Mouse (Mus musculus) embryonic facial prominence, embryonic 14.5 days (tissue): Measurements from ENCODE around the gene Kat6b. TPM values are rescaled to one million over a fixed set of nuclear protein-coding genes. Genes with fewer than 3 reads are reported as not detected.

Experiments
- ATAC-seq: fragments of 200-750 bp; cut with Nextera tagmentation; 2 replicates; pipeline ENCODE4 v1.8.0; 2017; ENCODE audit warnings: low read depth, moderate number of reproducible peaks, moderate TSS enrichment
- DNase-seq: peaks from one replicate; pipeline ENCODE4 v3.0.0-alpha.2; 2015; ENCODE audit warnings: low spot score
- H3K27ac ChIP-seq: fragments of 300-500 bp; sonication (generic); replicated peaks from 2 replicates; pipeline ENCODE4 v1.5.1; 2014; ENCODE audit warnings: low read depth, mild to moderate bottlenecking, low read length, moderate library complexity
- H3K27me3 ChIP-seq: fragments of 300-500 bp; sonication (generic); replicated peaks from 2 replicates; pipeline ENCODE4 v1.6.1; 2014; ENCODE audit warnings: low read length; ENCODE audit not compliant: control insufficient read depth, insufficient read depth
- H3K36me3 ChIP-seq: fragments of 300-500 bp; sonication (generic); 2 replicates; pipeline ENCODE4 v1.6.1; 2014; ENCODE audit warnings: low read length, mixed read lengths; ENCODE audit not compliant: control insufficient read depth, insufficient read depth
- H3K4me1 ChIP-seq: fragments of 300-500 bp; sonication (generic); 2 replicates; pipeline ENCODE4 v1.6.1; 2014; ENCODE audit warnings: antibody characterized with exemption, low read length; ENCODE audit not compliant: control insufficient read depth, insufficient read depth
- H3K4me2 ChIP-seq: fragments of 300-500 bp; sonication (generic); 2 replicates; pipeline ENCODE4 v1.6.1; 2014; ENCODE audit warnings: low read depth, mild to moderate bottlenecking, low read length, moderate library complexity, mixed read lengths
- H3K4me3 ChIP-seq: fragments of 300-500 bp; sonication (generic); 2 replicates; pipeline ENCODE4 v1.5.1; 2014; ENCODE audit warnings: low read depth, mild to moderate bottlenecking, low read length
- H3K9ac ChIP-seq: fragments of 300-500 bp; sonication (generic); 2 replicates; pipeline ENCODE4 v1.6.1; 2014; ENCODE audit warnings: low read depth, mild to moderate bottlenecking, low read length, moderate library complexity, mixed read lengths
- H3K9me3 ChIP-seq: fragments of 300-500 bp; sonication (generic); 2 replicates; pipeline ENCODE4 v1.6.1; 2016; ENCODE audit warnings: low read length; ENCODE audit not compliant: control insufficient read depth
- WGBS: fragments of 180-500 bp; shearing (Covaris S2); extraction: QIAGEN DNeasy Blood & Tissue Kit; methylation state at CpG from one replicate; pipeline ENCODE4 v1.1.7; 2014; 5-methylcytosine and 5-hydroxymethylcytosine counted together
- polyA plus RNA-seq: library from polyadenylated mRNA; unstranded; fragments of >200 nt; fragmentation: Nextera tagmentation; extraction: Ambion mirVana; gene quantifications from 2 replicates; pipeline ENCODE4 v1.2.1, GENCODE M21; 2014

Kat6b gene
- polyA plus RNA-seq, 1 experiment from 2014 or later: 18.0 TPM

GRCm38 (mm10) chr14:21583051-21583450, 101.8 kb downstream of the Kat6b start:
- Histone ChIP-seq H3K4me1 (peaks cover 42% of the 10 kb centered on the region), H3K9ac (no peak overlapping the region), H3K36me3 (no peaks in the 10 kb centered on the region), H3K4me3 (no peak overlapping the region), H3K27me3 (no peaks in the 10 kb centered on the region), H3K4me2 (no peak overlapping the region), H3K9me3 (no peaks in the 10 kb centered on the region), H3K27ac (no peak overlapping the region)
- WGBS: 83% methylated on average over 6 of the region's 6 CpGs
- DNase-seq (no peak), ATAC-seq (no peak)

- WGBS: 82% methylated on average over 5 of the region's 5 CpGs
- H3K4me2 ChIP-seq: no peak overlapping the region
- H3K27ac ChIP-seq: no peak overlapping the region
- DNase-seq (no peak), ATAC-seq (no peak)
- no peak overlapping the region for H3K4me3 ChIP-seq
- H3K27me3 ChIP-seq: no peaks in the 10 kb centered on the region
- no peaks in the 10 kb centered on the region for H3K9me3 ChIP-seq
- H3K9ac ChIP-seq: no peak overlapping the region
- no peaks in the 10 kb centered on the region for H3K36me3 ChIP-seq
- H3K4me1 ChIP-seq: peaks cover 45% of the 10 kb centered on the region
Measured at GRCm38 (mm10) chr14:21583868-21584267, 102.6 kb downstream of the Kat6b start.

- Histone ChIP-seq H3K27me3 (no peaks in the 10 kb centered on the region), H3K9ac (no peak overlapping the region), H3K4me2 (no peak overlapping the region; the same call in 1 of the 2 replicates), H3K4me1 (peaks cover 45% of the 10 kb centered on the region), H3K27ac (0 out of 2 replicates have a peak overlapping the region, but pooled peaks have one; percentile 10), H3K36me3 (no peaks in the 10 kb centered on the region), H3K4me3 (no peak overlapping the region), H3K9me3 (no peaks in the 10 kb centered on the region)
- no peak for DNase-seq
- WGBS: 35% methylated on average over 6 of the region's 6 CpGs
- no peak for ATAC-seq
Measured at GRCm38 (mm10) chr14:21584468-21585135, 103.4 kb downstream of the Kat6b start.

GRCm38 (mm10) chr14:21585491-21586251, 104.4 kb downstream of the Kat6b start:
- no peak overlapping the region for H3K4me3 ChIP-seq
- peaks cover 45% of the 10 kb centered on the region for H3K4me1 ChIP-seq
- no peak overlapping the region for H3K4me2 ChIP-seq
- peak overlapping the region; percentile 34; the same call in 1 of the 2 replicates for H3K27ac ChIP-seq
- WGBS: 50% methylated on average over 8 of the region's 8 CpGs
- no peaks in the 10 kb centered on the region for H3K36me3 ChIP-seq
- no peak overlapping the region for H3K9ac ChIP-seq
- H3K27me3 ChIP-seq: no peaks in the 10 kb centered on the region
- peak; percentile 45 for ATAC-seq
- H3K9me3 ChIP-seq: no peaks in the 10 kb centered on the region
- peak; percentile 54 for DNase-seq

GRCm38 (mm10) chr14:21586481-21587118, 105.4 kb downstream of the Kat6b start:
- no peak overlapping the region for H3K4me2 ChIP-seq
- no peaks in the 10 kb centered on the region for H3K9me3 ChIP-seq
- H3K36me3 ChIP-seq: no peaks in the 10 kb centered on the region
- 25% methylated on average over 4 of the region's 4 CpGs for WGBS
- no peaks in the 10 kb centered on the region for H3K27me3 ChIP-seq
- peaks cover 42% of the 10 kb centered on the region for H3K4me1 ChIP-seq
- H3K27ac ChIP-seq: no peak overlapping the region
- DNase-seq (no peak), ATAC-seq (no peak)
- H3K4me3 ChIP-seq: no peak overlapping the region
- no peak overlapping the region for H3K9ac ChIP-seq

GRCm38 (mm10) chr14:21587931-21588330, 106.7 kb downstream of the Kat6b start:
- peaks cover 42% of the 10 kb centered on the region for H3K4me1 ChIP-seq
- DNase-seq: no peak
- no peak overlapping the region for H3K4me3 ChIP-seq
- H3K9me3 ChIP-seq: 0 out of 2 replicates have a peak, but pooled peaks cover 4% of the 10 kb centered on the region
- ATAC-seq: no peak
- no peak overlapping the region for H3K27ac ChIP-seq
- H3K9ac ChIP-seq: no peak overlapping the region
- no peaks in the 10 kb centered on the region for H3K27me3 ChIP-seq
- WGBS: 63% methylated on average over 2 of the region's 2 CpGs
- H3K4me2 ChIP-seq: no peak overlapping the region
- H3K36me3 ChIP-seq: no peaks in the 10 kb centered on the region

- Histone ChIP-seq H3K4me1 (peaks cover 35% of the 10 kb centered on the region), H3K4me3 (no peak overlapping the region), H3K27me3 (no peaks in the 10 kb centered on the region), H3K36me3 (no peaks in the 10 kb centered on the region), H3K9me3 (0 out of 2 replicates have a peak, but pooled peaks cover 4% of the 10 kb centered on the region), H3K27ac (no peak overlapping the region), H3K9ac (no peak overlapping the region), H3K4me2 (no peak overlapping the region)
- DNase-seq (no peak), ATAC-seq (no peak)
- WGBS: 80% methylated on average over 7 of the region's 7 CpGs
Measured at GRCm38 (mm10) chr14:21589620-21590019, 108.4 kb downstream of the Kat6b start.

GRCm38 (mm10) chr14:21590205-21590604, 109.0 kb downstream of the Kat6b start:
- no peak for ATAC-seq
- Histone ChIP-seq H3K36me3 (no peaks in the 10 kb centered on the region), H3K4me1 (peaks cover 29% of the 10 kb centered on the region), H3K9me3 (0 out of 2 replicates have a peak, but pooled peaks cover 4% of the 10 kb centered on the region), H3K27ac (no peak overlapping the region), H3K4me3 (no peak overlapping the region), H3K9ac (no peak overlapping the region), H3K4me2 (no peak overlapping the region), H3K27me3 (no peaks in the 10 kb centered on the region)
- DNase-seq: no peak
- 91% methylated on average over 4 of the region's 4 CpGs for WGBS
